Mouse (Mus musculus) liver, embryonic 16.5 days (tissue): ENCODE data around the gene Tex13c2. TPM values are rescaled to one million over a fixed set of nuclear protein-coding genes. Genes with fewer than 3 reads are reported as not detected.
A peak's percentile ranks its signal among the peaks of the same experiment; 100 is the strongest.

Experiments used
- ATAC-seq: fragments of 200-750 bp; cut with Nextera tagmentation; 2 replicates; pipeline ENCODE4 v1.8.0; 2017; ENCODE audit warnings: low read depth, mild to moderate bottlenecking, moderate number of reproducible peaks, moderate library complexity
- H3K27ac ChIP-seq: fragments of 300-500 bp; sonication (generic); 2 replicates; pipeline ENCODE4 v1.5.1; 2014; ENCODE audit warnings: mild to moderate bottlenecking, low read length
- H3K27me3 ChIP-seq: fragments of 300-500 bp; sonication (generic); 2 replicates; pipeline ENCODE4 v1.6.1; 2014; ENCODE audit warnings: low read depth, low read length, mixed read lengths; ENCODE audit not compliant: control insufficient read depth, insufficient read depth
- H3K36me3 ChIP-seq: fragments of 300-500 bp; sonication (generic); 2 replicates; pipeline ENCODE4 v1.6.1; 2014; ENCODE audit warnings: mild to moderate bottlenecking; ENCODE audit not compliant: control insufficient read depth, insufficient read depth
- H3K4me1 ChIP-seq: fragments of 300-500 bp; sonication (generic); 2 replicates; pipeline ENCODE4 v1.6.1; 2014; ENCODE audit warnings: low read depth, low read length, mixed read lengths; ENCODE audit not compliant: control insufficient read depth
- H3K4me2 ChIP-seq: fragments of 300-500 bp; sonication (generic); 2 replicates; pipeline ENCODE4 v1.6.1; 2014; ENCODE audit warnings: low read depth, low read length, mixed read lengths
- H3K4me3 ChIP-seq: fragments of 300-500 bp; sonication (generic); 2 replicates; pipeline ENCODE4 v1.5.1; 2014; ENCODE audit warnings: low read depth, mild to moderate bottlenecking, low read length
- H3K9ac ChIP-seq: fragments of 300-500 bp; sonication (generic); 2 replicates; pipeline ENCODE4 v1.6.1; 2014; ENCODE audit warnings: low read depth, low read length
- H3K9me3 ChIP-seq: fragments of 300-500 bp; sonication (generic); replicated peaks from 2 replicates; pipeline ENCODE4 v1.6.1; 2016; ENCODE audit warnings: low read length; ENCODE audit not compliant: control insufficient read depth
- WGBS: fragments of 180-500 bp; shearing (Covaris S2); extraction: QIAGEN DNeasy Blood & Tissue Kit; methylation state at CpG from one replicate; pipeline ENCODE4 v1.1.7; 2014; ENCODE audit not compliant: insufficient replicate concordance; 5-methylcytosine and 5-hydroxymethylcytosine counted together
- polyA plus RNA-seq: library from polyadenylated mRNA; unstranded; fragments of >200 nt; fragmentation: Nextera tagmentation; extraction: Ambion mirVana; gene quantifications from 2 replicates; pipeline ENCODE4 v1.2.1, GENCODE M21; 2015

Tex13c2 gene
- polyA plus RNA-seq, 1 experiment from 2014 or later, result not detected

GRCm38 (mm10) chrX:42522868-42523267 lies 33.4 kb downstream of the Tex13c2 start:
- Histone ChIP-seq H3K4me2 (no peak overlapping the region), H3K9ac (no peak overlapping the region), H3K27ac (no peak overlapping the region), H3K4me3 (no peak overlapping the region), H3K36me3 (no peaks in the 10 kb centered on the region), H3K27me3 (no peaks in the 10 kb centered on the region), H3K4me1 (no peaks in the 10 kb centered on the region), H3K9me3 (no peaks in the 10 kb centered on the region)
- WGBS, result 62% methylated on average over 2 of the region's 2 CpGs
- no peak for ATAC-seq

- Histone ChIP-seq H3K9me3 (no peaks in the 10 kb centered on the region), H3K4me3 (no peak overlapping the region), H3K9ac (no peak overlapping the region), H3K4me2 (no peak overlapping the region), H3K36me3 (no peaks in the 10 kb centered on the region), H3K4me1 (no peaks in the 10 kb centered on the region), H3K27me3 (no peaks in the 10 kb centered on the region), H3K27ac (no peak overlapping the region)
- WGBS, result 62% methylated on average over 4 of the region's 4 CpGs
- ATAC-seq, result no peak
Observed at GRCm38 (mm10) chrX:42530703-42531102, 41.2 kb downstream of the Tex13c2 start.

GRCm38 (mm10) chrX:42540030-42540755 lies 50.7 kb downstream of the Tex13c2 start:
- H3K9me3 ChIP-seq, result no peaks in the 10 kb centered on the region
- WGBS, result 27% methylated on average over 3 of the region's 3 CpGs

GRCm38 (mm10) chrX:42540756-42541053 lies 51.2 kb downstream of the Tex13c2 start:
- no peaks in the 10 kb centered on the region for H3K27me3 ChIP-seq
- no peak overlapping the region for H3K9ac ChIP-seq
- H3K4me1 ChIP-seq, result no peaks in the 10 kb centered on the region
- WGBS, result 28% methylated on average over 5 of the region's 5 CpGs
- H3K4me2 ChIP-seq, result peak overlapping the region; percentile 41; the same call in 1 of the 2 replicates
- H3K4me3 ChIP-seq, result no peak overlapping the region; the same call in 1 of the 2 replicates
- no peaks in the 10 kb centered on the region for H3K9me3 ChIP-seq
- no peaks in the 10 kb centered on the region for H3K36me3 ChIP-seq
- H3K27ac ChIP-seq, result no peak overlapping the region
- ATAC-seq, result no peak

More at GRCm38 (mm10) chrX:42540030-42540755, 50.7 kb downstream of the Tex13c2 start:
- Histone ChIP-seq H3K4me1 (no peaks in the 10 kb centered on the region), H3K36me3 (no peaks in the 10 kb centered on the region), H3K27ac (no peak overlapping the region), H3K27me3 (no peaks in the 10 kb centered on the region), H3K4me2 (peak overlapping the region; percentile 41), H3K4me3 (peak overlapping the region; percentile 24; the same call in 1 of the 2 replicates), H3K9ac (no peak overlapping the region)
- no peak for ATAC-seq

Other genes with a start within 250 kb of the Tex13c2 start
- gene Sh2d1a, start 12.8 kb downstream of the Tex13c2 start, polyA plus RNA-seq, result not detected in 2 replicates